Mouse (Mus musculus) frontal cortex, adult 2 months (tissue): Measurements from ENCODE around the gene Opa3. TPM values are rescaled to one million over a fixed set of nuclear protein-coding genes. Genes with fewer than 3 reads are reported as not detected.

Experiments
- DNase-seq, 2 experiments: peaks; one replicate each; pipeline ENCODE4 v3.0.0; 2022; ENCODE audit warnings: low spot score in 1 of 2; ENCODE audit errors: extremely low spot score in 1 of 2
- polyA plus RNA-seq: library from polyadenylated mRNA; depleted of rRNA; stranded (reverse); fragments of >200 nt; gene quantifications from 2 replicates; pipeline ENCODE4 v1.2.3, GENCODE M21; 2012; rRNA removed

The Opa3 gene
- 40.9 and 41.0 TPM in 2 replicates for polyA plus RNA-seq

- DNase-seq, result peak; percentile 99 to 100
Observed at GRCm38 (mm10) chr7:19227883-19228792, at the start of gene Opa3. TSS of gene Opa3 (plus strand) at chr7:19228334.

GRCm38 (mm10) chr7:19178443-19179092 is 49.6 kb upstream of the Opa3 start:
- peak; percentile 69 to 93 for DNase-seq

- peak in 1 of 2 experiments; percentile 77 for DNase-seq
Observed at GRCm38 (mm10) chr7:19179173-19179572, 49.0 kb upstream of the Opa3 start.

GRCm38 (mm10) chr7:19179936-19180335 is 48.2 kb upstream of the Opa3 start:
- DNase-seq, result no peak

- no peak for DNase-seq
Observed at GRCm38 (mm10) chr7:19180862-19181429, 47.2 kb upstream of the Opa3 start.

- DNase-seq, result no peak
Observed at GRCm38 (mm10) chr7:19184250-19184649, 43.9 kb upstream of the Opa3 start.

GRCm38 (mm10) chr7:19184758-19185157 is 43.4 kb upstream of the Opa3 start:
- DNase-seq, result no peak

- no peak for DNase-seq
Observed at GRCm38 (mm10) chr7:19194676-19195075, 33.5 kb upstream of the Opa3 start.

- peak in 1 of 2 experiments; percentile 76 for DNase-seq
Observed at GRCm38 (mm10) chr7:19196676-19197075, 31.5 kb upstream of the Opa3 start.

GRCm38 (mm10) chr7:19197985-19198384 is 30.1 kb upstream of the Opa3 start:
- peak in 1 of 2 experiments; percentile 57 for DNase-seq

- DNase-seq, result no peak
Observed at GRCm38 (mm10) chr7:19201660-19202059, 26.5 kb upstream of the Opa3 start.

GRCm38 (mm10) chr7:19202065-19202850 is 25.9 kb upstream of the Opa3 start:
- no peak for DNase-seq

- DNase-seq, result no peak
Observed at GRCm38 (mm10) chr7:19208201-19208910, 19.8 kb upstream of the Opa3 start.

GRCm38 (mm10) chr7:19208944-19209472 is 19.1 kb upstream of the Opa3 start:
- DNase-seq, result peak in 1 of 2 experiments; percentile 82

- DNase-seq, result no peak
Observed at GRCm38 (mm10) chr7:19209494-19209893, 18.6 kb upstream of the Opa3 start.

GRCm38 (mm10) chr7:19210010-19210409 is 18.1 kb upstream of the Opa3 start:
- no peak for DNase-seq

- no peak for DNase-seq
Observed at GRCm38 (mm10) chr7:19211041-19211675, 17.0 kb upstream of the Opa3 start.

GRCm38 (mm10) chr7:19211996-19212755 is 16.0 kb upstream of the Opa3 start, which contains the start of gene Gpr4:
TSS of gene Gpr4 (plus strand) at chr7:19212538.
- no peak for DNase-seq
